Mouse (Mus musculus): Measurements from ENCODE around the gene Emid1.

DNA sequence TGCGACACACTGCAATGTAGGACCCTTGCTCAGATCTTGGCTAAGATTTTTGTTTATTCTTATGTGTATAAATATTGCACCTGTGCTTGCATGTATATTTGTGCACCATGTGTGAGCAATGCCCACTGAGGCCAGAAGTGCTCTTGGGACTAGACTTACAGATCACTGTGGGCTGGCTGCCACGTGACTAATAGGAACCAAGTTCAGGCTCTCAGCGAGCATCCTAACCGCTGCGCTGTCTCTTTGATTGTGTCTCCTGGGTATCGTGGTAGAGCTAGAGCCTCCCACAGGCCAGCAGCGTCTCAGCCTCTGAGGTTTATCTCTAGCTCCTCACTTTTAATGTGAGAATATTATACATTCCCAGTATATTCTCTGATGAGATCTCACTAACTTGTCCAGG is 38.4 kb downstream of the Emid1 start:
- TF ChIP-seq GATA1 (IDR thresholded peaks at IDR 0.05; ENCODE audit: low read length) (no peak), TAL1 (IDR thresholded peaks at IDR 0.05; ENCODE audit: low read length) (no peak)
